Mouse (Mus musculus) hindbrain, embryonic 11.5 days (tissue): ENCODE results near the gene Scn8a. TPM values are rescaled to one million over a fixed set of nuclear protein-coding genes. Genes with fewer than 3 reads are reported as not detected.

ENCODE experiments used
- ATAC-seq: fragments of 200-750 bp; cut with Nextera tagmentation; 2 replicates; pipeline ENCODE4 v1.8.0; 2017; ENCODE audit warnings: mild to moderate bottlenecking, moderate TSS enrichment, moderate library complexity; ENCODE audit not compliant: low FRiP score
- DNase-seq: peaks from one replicate; pipeline ENCODE4 v3.0.0-alpha.2; 2015; ENCODE audit warnings: low spot score
- H3K27ac ChIP-seq: fragments of 300-500 bp; sonication (generic); 2 replicates; pipeline ENCODE4 v1.5.1; 2014; ENCODE audit warnings: mild to moderate bottlenecking, low read depth, low read length
- H3K27me3 ChIP-seq: fragments of 300-500 bp; sonication (generic); 2 replicates; pipeline ENCODE4 v1.6.1; 2014; ENCODE audit warnings: mild to moderate bottlenecking, low read length, moderate library complexity, mixed read lengths; ENCODE audit not compliant: control insufficient read depth, insufficient read depth
- H3K36me3 ChIP-seq: fragments of 300-500 bp; sonication (generic); 2 replicates; pipeline ENCODE4 v1.6.1; 2014; ENCODE audit warnings: mild to moderate bottlenecking, low read length, moderate library complexity, mixed read lengths; ENCODE audit not compliant: control insufficient read depth, insufficient read depth
- H3K4me1 ChIP-seq: fragments of 300-500 bp; sonication (generic); replicated peaks from 2 replicates; pipeline ENCODE4 v1.6.1; 2014; ENCODE audit warnings: low read length, mixed read lengths; ENCODE audit not compliant: control insufficient read depth, insufficient read depth
- H3K4me2 ChIP-seq: fragments of 300-500 bp; sonication (generic); replicated peaks from 2 replicates; pipeline ENCODE4 v1.6.1; 2014; ENCODE audit warnings: mild to moderate bottlenecking, low read depth, low read length
- H3K4me3 ChIP-seq: fragments of 300-500 bp; sonication (generic); 2 replicates; pipeline ENCODE4 v1.5.1; 2014; ENCODE audit warnings: low read depth, low read length
- H3K9ac ChIP-seq: fragments of 300-500 bp; sonication (generic); 2 replicates; pipeline ENCODE4 v1.6.1; 2014; ENCODE audit warnings: low read depth, low read length
- H3K9me3 ChIP-seq: fragments of 300-500 bp; sonication (generic); 2 replicates; pipeline ENCODE4 v1.6.1; 2016; ENCODE audit warnings: low read length; ENCODE audit not compliant: control insufficient read depth
- WGBS: fragments of 180-500 bp; shearing (Covaris S2); extraction: QIAGEN DNeasy Blood & Tissue Kit; methylation state at CpG from one replicate; pipeline ENCODE4 v1.1.7; 2014; 5-methylcytosine and 5-hydroxymethylcytosine counted together
- polyA plus RNA-seq: library from polyadenylated mRNA; unstranded; fragments of >200 nt; fragmentation: Nextera tagmentation; extraction: Ambion mirVana; gene quantifications from 2 replicates; pipeline ENCODE4 v1.2.1, GENCODE M21; 2014

Gene Scn8a
- polyA plus RNA-seq, 1 experiment from 2014 or later = 16.4 TPM

- 65% methylated on average over 9 of the region's 9 CpGs for WGBS
- Histone ChIP-seq H3K4me2 (no peak overlapping the region), H3K9ac (no peak overlapping the region), H3K9me3 (no peaks in the 10 kb centered on the region), H3K27me3 (no peaks in the 10 kb centered on the region), H3K4me1 (peaks cover 29% of the 10 kb centered on the region), H3K36me3 (no peaks in the 10 kb centered on the region), H3K4me3 (no peak overlapping the region), H3K27ac (no peak overlapping the region)
- no peak for ATAC-seq
- DNase-seq = peak; percentile 46
Observed at GRCm38 (mm10) chr15:101094979-101095378, 225.3 kb downstream of the Scn8a start.

- ATAC-seq (no peak), DNase-seq (no peak)
- Histone ChIP-seq H3K9me3 (no peaks in the 10 kb centered on the region), H3K4me2 (no peak overlapping the region), H3K36me3 (no peaks in the 10 kb centered on the region), H3K4me1 (peaks cover 29% of the 10 kb centered on the region), H3K27me3 (no peaks in the 10 kb centered on the region), H3K27ac (peak overlapping the region; percentile 30; the same call in 1 of the 2 replicates), H3K9ac (no peak overlapping the region), H3K4me3 (no peak overlapping the region)
- 36% methylated on average over 3 of the region's 3 CpGs for WGBS
Observed at GRCm38 (mm10) chr15:101095392-101095791, 225.7 kb downstream of the Scn8a start.

Other genes with a start within 250 kb of the Scn8a start
- 4.1 and 5.5 TPM in 2 replicates for gene Smagp, start 232.9 kb upstream of the Scn8a start, polyA plus RNA-seq
- gene Bin2, start 200.3 kb upstream of the Scn8a start, polyA plus RNA-seq = 4.0 and 5.5 TPM in 2 replicates
- gene Cela1, start 181.9 kb upstream of the Scn8a start, polyA plus RNA-seq = 0.99 and 1.7 TPM in 2 replicates
- gene Galnt6, start 140.5 kb upstream of the Scn8a start, polyA plus RNA-seq = 0.14 and 0.15 TPM in 2 replicates
- 6.6 and 9.0 TPM in 2 replicates for gene Slc4a8, start 108.1 kb upstream of the Scn8a start, polyA plus RNA-seq
- gene Gm47841, start 177.5 kb downstream of the Scn8a start, polyA plus RNA-seq = not detected in 2 replicates
- gene Fignl2, start 208.7 kb downstream of the Scn8a start, polyA plus RNA-seq = 1.2 and 2.1 TPM in 2 replicates
- gene Ankrd33, start 245.9 kb downstream of the Scn8a start, polyA plus RNA-seq = not detected in 2 replicates